Mouse (Mus musculus): ENCODE measurements around the gene Ms4a4b.
"Not testable (repeated sequence)": the region's sequence is repeated elsewhere in the genome, so short reads cannot be mapped to it uniquely, and the experiment has no call there.

Gene Ms4a4b

DNA sequence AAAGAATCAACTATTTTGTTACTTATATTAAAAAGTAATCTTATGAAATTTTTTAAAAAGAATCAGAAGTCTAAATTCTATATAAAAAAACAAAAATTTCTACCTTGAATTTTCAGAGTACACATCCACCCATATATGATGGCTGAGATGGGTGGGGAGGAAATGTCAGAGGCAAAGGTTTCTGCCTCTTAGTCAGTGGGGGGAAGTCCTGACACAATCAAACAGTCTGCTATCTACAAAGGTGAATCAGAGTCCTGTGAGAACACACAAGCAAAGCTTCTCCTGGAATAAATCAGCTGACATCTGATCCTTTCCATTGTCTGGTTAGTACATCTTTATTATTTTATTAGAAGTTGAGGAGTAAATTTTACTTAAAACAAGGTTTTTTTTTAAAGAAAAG is at the start of gene Ms4a4b:
Ms4a4b (plus strand) TSS at position 216 of the 400 bp plus-strand sequence.
- no peak for DNase-seq (ENCODE audit: low spot score)

DNA sequence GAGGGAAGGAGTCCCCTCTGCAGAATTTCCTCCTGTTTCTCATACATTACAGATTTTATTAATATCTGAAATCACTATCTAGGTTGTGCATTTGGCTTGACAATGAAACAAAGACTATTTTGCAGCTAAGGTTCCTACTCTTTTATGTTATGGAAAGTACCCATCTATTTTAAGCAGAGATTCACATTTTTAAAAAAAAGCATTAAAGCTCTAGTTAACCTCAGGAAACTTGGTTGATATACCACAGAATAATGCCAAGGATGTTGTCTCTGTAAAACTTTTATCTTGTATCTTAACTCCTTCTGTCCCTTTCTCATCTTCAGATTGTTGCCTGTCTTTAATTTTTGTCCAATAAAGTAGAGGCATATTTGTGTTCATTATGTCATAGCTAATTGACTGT is 47.6 kb upstream of the Ms4a4b start:
- no peak for DNase-seq (ENCODE audit: low spot score)

DNA sequence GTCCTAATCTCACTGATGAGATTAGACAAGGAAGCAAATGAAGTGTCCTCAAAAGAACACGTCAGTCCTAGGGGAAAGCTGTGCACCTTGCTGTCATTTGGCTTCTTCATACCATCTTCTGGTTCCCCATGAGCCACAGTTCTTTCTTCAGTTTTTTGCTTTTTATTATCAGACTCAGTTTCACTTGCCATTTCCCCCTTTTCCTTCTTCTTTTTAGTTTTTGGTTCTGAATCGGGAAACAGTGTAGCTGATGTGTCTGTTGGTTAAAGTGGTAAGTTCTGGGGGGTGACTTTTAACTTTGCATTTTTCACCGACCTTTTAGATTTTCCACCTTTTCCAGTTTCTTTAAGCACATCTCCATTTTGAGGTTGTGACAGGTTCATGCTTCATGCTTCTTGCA is 38.8 kb upstream of the Ms4a4b start, which contains the start of gene Ms4a4c:
Ms4a4c (plus strand) TSS at position 244 of the 400 bp plus-strand sequence.
- no peak for DNase-seq (ENCODE audit: low spot score)

DNA sequence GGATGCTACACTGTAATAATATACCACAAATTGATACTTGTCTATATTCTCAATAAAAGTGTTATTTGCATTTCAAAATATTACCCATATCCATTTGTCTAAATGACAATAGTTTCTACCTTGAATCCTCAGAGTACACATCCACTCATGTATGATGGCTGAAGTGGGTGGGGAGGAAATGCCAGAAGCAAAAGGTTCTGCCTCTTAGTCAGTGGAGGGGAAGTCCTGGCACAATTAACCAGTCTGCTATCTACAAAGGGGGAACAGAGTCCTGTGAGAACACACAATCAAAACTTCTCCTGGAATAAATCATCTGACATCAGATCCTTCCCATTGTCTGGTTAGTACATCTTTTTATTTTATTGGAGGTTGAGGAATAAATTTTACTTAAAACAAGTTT is 35.9 kb upstream of the Ms4a4b start:
- DNase-seq (ENCODE audit: low spot score): no peak

DNA sequence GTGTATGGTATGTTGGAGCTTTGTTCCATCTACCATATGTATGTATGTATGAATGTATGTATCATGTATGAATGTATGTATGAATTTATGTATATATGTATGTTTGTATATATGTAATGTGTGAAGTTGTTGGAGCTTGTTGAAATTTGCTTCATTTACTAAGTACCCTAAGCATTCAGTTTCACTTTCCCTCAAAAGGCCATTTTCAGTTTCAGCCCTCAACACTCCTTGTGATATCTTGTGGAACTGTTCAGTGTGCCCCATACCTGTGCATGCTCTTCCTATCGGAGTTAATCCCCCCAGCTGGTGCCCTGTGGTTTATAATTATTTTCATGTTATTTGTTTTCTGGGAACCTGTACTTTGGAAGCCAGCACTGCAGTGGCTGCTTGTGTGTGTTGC is 34.8 kb upstream of the Ms4a4b start:
- DNase-seq (ENCODE audit: low spot score): no peak

DNA sequence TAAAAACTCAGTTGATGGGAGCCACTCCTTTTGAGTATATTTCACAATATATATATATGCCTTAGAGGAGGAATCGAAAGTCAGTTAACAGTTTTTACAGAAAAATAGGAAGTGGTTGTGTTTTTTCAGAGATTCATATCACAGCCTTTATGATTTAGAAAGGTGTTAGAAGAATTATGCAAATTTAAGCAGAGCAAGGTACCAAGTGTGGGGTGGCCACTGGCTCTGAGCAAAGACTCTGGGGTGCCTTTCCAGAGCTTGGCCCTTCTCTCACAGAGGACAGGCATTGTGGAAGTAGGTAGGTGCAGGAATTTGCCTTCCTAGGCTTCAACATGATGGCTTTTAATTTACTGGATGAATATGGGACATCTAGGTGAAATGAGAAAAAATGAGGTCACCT is 31.7 kb upstream of the Ms4a4b start:
- DNase-seq (ENCODE audit: low spot score): no peak

DNA sequence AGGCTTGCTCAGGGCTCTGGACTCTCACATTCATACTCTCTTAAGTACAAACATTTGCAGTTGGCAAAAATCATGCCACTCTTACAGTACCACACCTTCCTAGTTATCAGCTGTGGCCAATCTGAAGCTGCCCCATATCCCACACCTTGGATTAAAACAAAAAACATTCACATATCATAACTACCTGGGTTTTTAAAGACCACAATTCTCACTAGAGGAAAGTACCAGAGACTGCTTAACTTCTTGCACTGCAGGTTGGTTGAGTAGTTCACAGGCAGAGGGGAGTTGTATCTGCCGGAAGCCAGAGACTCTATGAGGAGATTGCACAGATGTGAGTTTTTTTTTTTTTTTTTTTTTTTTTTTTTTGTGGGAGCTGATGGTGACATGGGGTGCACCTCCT is 29.3 kb upstream of the Ms4a4b start:
- DNase-seq (ENCODE audit: low spot score): no peak

DNA sequence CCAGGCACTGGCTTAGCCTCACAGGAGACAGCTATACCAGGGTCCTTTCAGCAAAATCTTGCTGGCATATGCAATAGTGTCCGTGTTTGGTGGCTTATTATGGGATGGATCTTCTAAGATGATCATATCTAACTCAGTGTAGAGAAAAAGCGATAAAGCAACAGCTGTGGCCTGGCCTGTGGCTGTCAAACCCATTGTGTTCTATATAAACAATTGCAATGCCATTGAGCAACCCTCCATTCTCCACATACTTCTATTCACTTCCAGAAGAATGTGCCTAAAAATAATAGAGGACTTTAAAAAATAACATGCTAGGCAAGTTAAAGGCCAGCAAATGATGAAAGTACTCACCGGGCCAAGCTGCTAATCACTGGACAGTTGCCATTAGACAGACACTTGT is 27.8 kb upstream of the Ms4a4b start:
- no peak for DNase-seq (ENCODE audit: low spot score)

DNA sequence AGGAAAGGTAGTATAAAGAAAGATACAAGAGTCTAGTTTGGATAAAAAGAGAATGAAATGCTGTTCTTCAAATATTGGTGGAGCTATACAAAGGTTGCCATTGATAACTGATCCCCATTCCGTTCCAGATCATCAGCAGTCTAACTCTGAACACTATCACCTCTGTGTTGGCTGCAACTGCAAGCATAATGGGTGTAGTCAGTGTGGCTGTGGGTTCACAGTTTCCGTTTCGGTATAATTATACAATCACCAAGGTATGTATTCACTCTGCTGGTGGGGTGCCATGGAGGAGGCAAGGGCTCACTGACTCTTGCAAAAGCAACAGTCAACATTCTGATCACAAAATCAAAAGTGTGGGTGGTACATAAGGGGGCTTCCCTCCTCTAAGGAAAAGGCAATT is 24.5 kb upstream of the Ms4a4b start:
- DNase-seq (ENCODE audit: low spot score): not testable (repeated sequence)

DNA sequence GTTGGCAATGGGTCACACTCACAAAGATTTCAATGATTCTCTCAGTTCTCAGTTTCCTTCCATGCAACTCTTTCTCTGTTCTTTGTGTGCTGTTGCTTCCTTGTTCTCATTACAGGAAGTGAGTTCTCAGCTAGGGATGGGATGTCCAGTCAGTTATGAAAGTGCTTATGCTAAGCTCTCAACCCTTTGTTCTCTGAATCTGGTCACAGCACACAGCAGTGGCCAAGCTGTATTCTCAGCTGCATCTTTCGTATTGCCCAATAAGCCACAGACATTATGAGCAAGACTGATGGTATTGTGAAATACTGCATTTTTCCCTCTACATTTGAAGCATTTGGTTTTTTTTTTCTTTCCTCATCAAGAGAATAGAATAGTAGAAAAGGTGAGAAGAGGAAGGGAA is 12.1 kb upstream of the Ms4a4b start:
- DNase-seq (ENCODE audit: low spot score): not testable (repeated sequence)

DNA sequence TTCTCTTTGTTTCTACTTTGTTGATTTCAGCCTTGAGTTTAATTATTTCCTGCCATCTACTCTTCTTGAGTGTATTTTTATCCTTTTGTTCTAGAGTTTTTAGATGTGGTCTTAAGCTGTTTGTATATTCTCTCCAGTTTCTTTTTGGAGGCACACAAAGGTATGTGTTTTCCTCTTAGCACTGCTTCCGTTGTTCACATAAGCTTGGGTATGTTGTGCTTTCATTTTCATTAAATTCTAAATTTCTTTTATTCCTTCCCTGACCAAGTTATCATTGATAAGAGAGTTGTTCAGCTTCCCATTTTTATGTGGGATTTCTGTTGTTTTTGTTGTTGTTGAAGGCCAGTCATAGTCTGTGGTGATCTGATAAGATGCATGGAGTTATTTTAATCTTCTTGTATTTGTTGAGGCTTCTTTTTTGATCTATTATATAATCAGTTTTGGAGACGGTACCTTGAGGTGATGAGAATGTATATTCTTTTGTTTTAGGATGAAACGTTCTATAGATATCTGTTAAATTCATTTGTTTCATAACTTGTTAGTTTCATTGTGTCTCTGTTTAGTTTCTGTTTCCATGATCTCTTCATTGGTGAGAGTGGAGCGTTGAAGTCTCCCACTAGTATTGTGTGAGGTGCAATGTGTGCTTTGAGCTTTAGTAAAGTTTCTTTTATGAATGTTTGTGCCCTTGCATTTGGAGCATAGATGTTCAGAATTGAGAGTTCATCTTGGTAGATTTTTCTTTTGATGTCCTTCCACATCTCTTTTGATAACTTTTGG is 8.1 kb upstream of the Ms4a4b start:
- no peak for DNase-seq (ENCODE audit: low spot score)

DNA sequence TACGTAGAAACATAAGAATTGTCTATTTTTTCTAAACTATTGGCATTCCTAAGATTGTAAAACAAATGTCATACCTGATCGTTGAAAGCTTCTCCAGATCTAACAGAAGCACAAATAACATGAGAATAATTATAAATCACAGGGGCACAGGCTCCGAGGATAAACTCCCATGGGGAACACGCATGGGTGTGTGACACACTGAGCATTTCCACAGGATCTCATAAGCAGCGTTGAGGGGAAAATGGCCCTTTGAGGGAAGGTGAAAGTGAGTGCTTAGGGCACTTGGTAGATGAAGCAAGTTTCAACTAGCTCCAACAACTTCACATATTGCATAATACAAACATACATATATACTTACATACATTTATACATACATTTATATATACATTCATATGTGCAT is 611 bp downstream of the Ms4a4b start:
- DNase-seq (ENCODE audit: low spot score): no peak

DNA sequence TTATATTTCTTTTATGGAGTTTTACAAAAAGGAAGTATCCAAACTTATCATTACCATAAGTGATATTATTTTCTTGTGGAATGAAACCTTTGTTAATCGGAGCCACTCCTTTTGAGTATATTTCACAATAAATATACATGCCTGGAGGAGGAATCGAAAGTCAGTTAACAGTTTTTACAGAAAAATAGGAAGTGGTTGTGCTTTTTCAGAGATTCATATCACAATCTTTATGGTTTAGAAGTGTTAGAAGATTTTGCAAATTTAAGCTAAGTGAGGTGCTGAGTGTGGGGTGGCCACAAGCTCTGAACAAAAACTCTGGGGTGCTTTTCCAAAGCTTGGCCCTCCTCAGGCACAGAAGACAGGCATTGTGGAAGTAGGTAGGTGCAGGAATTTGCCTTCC is 3.9 kb downstream of the Ms4a4b start:
- no peak for DNase-seq (ENCODE audit: low spot score)

DNA sequence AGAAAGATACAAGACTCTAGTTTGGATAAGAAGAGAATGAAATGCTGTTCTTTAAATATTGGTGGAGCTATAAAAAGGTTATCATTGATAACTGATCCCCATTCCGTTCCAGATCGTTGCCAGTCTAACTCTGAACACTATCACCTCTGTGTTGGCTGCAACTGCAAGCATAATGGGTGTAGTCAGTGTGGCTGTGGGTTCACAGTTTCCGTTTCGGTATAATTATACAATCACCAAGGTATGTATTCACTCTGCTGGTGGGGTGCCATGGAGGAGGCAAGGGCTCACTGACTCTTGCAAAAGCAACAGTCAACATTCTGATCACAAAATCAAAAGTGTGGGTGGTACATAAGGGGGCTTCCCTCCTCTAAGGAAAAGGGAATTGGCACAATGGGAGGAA is 15.7 kb downstream of the Ms4a4b start:
- not testable (repeated sequence) for DNase-seq (ENCODE audit: low spot score)

DNA sequence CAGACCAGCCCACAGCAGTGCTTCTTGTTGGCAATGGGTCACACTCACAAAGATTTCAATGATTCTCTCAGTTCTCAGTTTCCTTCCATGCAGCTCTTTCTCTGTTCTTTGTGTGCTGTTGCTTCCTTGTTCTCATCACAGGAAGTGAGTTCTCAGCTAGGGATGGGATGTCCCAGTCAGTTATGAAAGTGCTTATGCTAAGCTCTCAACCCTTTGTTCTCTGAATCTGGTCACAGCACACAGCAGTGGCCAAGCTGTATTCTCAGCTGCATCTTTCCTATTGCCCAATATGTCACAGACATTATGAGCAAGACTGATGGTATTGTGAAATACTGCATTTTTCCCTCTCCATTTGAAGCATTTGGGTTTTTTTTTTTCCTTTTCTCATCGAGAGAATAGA is 21.4 kb downstream of the Ms4a4b start:
- DNase-seq (ENCODE audit: low spot score): not testable (repeated sequence)

DNA sequence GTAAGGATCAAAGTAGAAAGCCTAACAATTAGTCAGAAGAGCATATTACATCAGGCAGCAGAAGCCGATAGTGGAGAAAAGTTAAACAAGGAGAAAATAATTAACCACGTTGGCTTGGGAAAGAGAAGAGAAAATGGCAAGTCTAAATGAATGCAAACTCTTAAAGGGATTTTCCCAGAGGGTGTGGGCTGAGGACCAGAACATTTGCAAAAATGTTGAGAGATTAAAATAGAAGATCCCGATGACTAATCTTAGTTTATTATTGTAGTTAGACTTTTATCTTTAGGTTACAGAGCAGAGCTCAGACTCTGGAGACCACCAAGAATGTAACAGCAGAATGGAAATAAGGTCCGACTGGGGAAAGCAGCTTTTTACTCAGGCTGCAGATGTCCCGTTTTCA is 23.1 kb downstream of the Ms4a4b start:
- DNase-seq (ENCODE audit: low spot score): no peak

DNA sequence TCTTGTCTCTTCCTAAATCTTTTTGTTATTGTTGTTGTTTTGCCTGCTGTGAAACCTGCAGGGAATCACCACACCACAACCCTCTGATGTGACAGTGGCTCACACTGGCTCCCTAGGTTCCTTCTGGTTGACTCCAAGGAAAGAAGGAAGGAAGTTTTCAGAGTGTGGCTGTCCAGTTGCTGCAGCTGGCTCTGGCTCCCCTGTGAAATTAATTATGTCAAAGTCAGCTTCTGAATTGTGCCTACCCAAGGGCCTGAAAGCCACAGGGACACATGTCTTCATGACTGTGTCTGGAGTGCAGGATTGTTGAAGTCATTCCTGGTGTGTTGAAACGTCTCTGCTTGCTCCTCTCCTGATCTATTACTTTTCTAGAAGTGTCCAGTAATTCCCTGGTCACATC is 25.0 kb downstream of the Ms4a4b start:
- DNase-seq (ENCODE audit: low spot score): not testable (repeated sequence)

DNA sequence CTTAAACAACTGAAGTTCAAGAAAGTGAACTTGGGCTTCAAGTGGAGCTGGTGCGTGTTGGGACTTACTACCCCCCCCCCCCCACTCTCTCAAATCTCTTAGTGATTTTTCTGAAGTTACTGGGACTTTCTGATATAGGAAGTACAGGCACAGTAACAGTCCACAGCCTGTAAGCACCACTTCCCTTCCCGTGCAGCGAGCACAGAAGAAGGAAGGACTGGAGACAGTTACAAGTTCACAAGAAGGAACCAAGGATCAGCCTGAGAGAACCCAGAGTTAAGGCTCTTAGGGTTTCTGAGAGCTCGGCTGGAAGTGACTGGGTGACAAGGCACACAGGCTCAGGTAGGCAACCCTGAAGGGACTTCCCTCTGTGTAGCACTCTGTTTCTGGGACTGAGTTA is 25.9 kb downstream of the Ms4a4b start, which contains the start of gene Ms4a6c:
Ms4a6c (plus strand) TSS at position 152 of the 400 bp plus-strand sequence.
- not testable (repeated sequence) for DNase-seq (ENCODE audit: low spot score)

DNA sequence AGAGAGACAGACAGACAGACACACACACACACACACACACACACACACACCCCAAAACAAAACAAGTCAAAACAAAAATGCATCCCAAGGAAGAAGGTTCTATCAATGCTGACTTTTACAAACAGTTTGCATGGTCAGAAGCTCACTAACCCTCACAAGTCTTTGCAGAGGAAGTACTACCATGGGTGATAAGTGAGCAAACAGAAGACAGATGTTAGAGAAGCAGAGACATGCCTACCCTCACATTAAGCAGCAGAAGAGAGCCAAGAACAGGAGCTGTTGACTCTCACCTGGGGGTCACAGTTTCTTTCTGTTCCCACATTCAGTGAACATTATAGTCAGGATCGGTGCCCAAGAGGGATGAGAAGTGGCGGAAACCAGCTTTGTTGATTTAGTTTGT is 36.4 kb downstream of the Ms4a4b start:
- no peak for DNase-seq (ENCODE audit: low spot score)

DNA sequence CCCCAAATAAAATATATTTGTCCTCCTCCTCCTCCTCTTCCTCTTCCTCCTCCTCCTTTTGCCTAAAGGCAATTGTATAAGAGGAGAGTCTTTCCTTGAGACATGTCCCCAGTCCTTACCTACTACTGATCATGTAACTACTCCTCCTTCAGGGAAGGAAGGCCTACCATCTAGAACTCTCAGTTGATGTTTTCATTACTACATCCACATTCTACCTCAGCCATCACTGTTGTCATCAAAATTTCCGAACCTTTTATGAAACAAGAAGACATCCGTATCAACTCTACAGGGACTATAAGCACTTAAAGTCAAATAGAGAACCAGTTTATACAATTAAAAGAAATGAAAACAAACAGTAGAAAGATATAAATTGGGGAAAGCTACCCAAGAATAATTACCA is 39.3 kb downstream of the Ms4a4b start:
- DNase-seq (ENCODE audit: low spot score): no peak

DNA sequence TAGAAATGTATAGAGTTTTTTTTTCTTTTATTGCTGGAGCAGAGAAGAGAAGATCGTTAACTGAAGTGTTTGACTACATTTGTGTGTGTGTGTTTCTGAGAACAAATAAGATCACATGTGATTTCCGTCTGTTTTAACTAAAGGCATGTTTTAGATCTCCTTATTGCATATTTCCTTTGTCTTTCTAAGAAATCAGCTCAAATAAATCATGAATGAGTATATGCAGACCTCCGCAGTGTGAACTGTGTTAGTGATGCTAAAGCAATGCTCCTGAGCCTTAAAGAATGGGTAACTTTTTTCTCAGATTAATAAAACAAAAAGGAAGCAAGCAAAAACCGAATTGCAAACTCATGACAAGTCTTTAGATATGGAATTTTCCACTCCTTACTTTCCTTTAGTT is 40.6 kb downstream of the Ms4a4b start:
- DNase-seq (ENCODE audit: low spot score): no peak

DNA sequence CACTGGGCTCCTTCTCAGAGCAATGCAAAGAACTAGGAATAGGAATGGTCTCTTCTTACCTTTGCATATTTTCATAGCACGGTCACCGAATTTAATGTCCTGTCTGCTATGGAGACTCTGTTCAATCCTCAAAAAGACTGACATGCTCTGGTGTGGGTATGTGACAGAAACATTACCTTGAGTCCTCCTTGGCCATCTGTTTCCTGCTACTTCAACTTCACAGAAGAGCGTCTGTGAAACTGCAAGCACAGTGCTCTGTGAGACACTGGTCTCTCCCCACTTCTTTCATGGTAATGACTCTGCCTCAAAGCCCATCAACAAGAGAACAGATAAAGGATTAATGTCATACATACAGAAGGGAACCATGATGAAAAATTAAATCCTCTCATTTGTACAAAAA is 41.0 kb downstream of the Ms4a4b start:
- DNase-seq (ENCODE audit: low spot score): no peak

DNA sequence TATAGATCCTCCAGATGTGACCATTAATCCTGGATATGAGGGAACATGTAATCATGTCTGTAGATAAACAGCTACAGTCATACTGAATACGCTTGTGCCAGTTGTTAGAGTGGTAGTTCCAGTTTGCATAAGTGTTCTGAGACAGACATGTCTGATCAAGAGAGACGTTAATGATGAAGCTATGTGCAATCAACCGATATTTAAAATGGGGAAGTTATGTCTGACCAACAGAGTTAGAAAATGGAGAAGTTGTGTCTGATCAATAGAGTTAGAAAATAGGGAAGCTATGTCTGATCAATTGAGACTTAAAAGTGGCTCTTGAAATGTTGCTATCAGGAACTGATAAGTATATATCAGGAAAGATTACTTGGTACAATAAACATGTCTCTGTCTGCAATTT is 41.9 kb downstream of the Ms4a4b start:
- DNase-seq (ENCODE audit: low spot score): no peak

DNA sequence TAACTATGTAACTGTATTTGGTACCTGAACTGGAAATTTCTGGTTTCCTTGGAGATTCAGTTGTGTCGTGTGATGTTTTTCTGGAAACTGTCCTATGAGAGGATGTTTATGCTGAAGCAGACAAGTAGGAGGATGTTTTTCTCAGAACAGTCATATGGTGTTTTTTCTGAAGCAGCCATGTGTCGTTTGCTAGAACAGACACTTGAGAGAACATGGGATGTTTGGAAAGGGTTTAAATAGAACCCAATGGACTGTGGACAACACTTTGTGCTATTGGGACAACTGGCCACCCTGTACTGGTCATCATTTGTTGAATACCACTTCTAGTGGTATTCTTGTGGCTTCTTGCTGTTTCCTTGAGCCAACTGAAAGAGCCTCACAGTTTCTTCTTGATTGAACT is 42.4 kb downstream of the Ms4a4b start, which contains the start of gene Gm8369:
Gm8369 (plus strand) TSS at position 193 of the 400 bp plus-strand sequence.
- peak; percentile 16 for DNase-seq (ENCODE audit: low spot score)

All from left cerebral cortex, adult 11 months (tissue).